Mouse (Mus musculus) liver, embryonic 16.5 days (tissue): ENCODE results near the gene Fbxo39. TPM values are rescaled to one million over a fixed set of nuclear protein-coding genes. Genes with fewer than 3 reads are reported as not detected.

ENCODE experiments used
- ATAC-seq: fragments of 200-750 bp; cut with Nextera tagmentation; 2 replicates; pipeline ENCODE4 v1.8.0; 2017; ENCODE audit warnings: low read depth, mild to moderate bottlenecking, moderate number of reproducible peaks, moderate library complexity
- H3K27ac ChIP-seq: fragments of 300-500 bp; sonication (generic); 2 replicates; pipeline ENCODE4 v1.5.1; 2014; ENCODE audit warnings: mild to moderate bottlenecking, low read length
- H3K27me3 ChIP-seq: fragments of 300-500 bp; sonication (generic); 2 replicates; pipeline ENCODE4 v1.6.1; 2014; ENCODE audit warnings: low read depth, low read length, mixed read lengths; ENCODE audit not compliant: control insufficient read depth, insufficient read depth
- H3K36me3 ChIP-seq: fragments of 300-500 bp; sonication (generic); 2 replicates; pipeline ENCODE4 v1.6.1; 2014; ENCODE audit warnings: mild to moderate bottlenecking; ENCODE audit not compliant: control insufficient read depth, insufficient read depth
- H3K4me1 ChIP-seq: fragments of 300-500 bp; sonication (generic); 2 replicates; pipeline ENCODE4 v1.6.1; 2014; ENCODE audit warnings: low read depth, low read length, mixed read lengths; ENCODE audit not compliant: control insufficient read depth
- H3K4me2 ChIP-seq: fragments of 300-500 bp; sonication (generic); 2 replicates; pipeline ENCODE4 v1.6.1; 2014; ENCODE audit warnings: low read depth, low read length, mixed read lengths
- H3K4me3 ChIP-seq: fragments of 300-500 bp; sonication (generic); 2 replicates; pipeline ENCODE4 v1.5.1; 2014; ENCODE audit warnings: low read depth, mild to moderate bottlenecking, low read length
- H3K9ac ChIP-seq: fragments of 300-500 bp; sonication (generic); 2 replicates; pipeline ENCODE4 v1.6.1; 2014; ENCODE audit warnings: low read depth, low read length
- H3K9me3 ChIP-seq: fragments of 300-500 bp; sonication (generic); replicated peaks from 2 replicates; pipeline ENCODE4 v1.6.1; 2016; ENCODE audit warnings: low read length; ENCODE audit not compliant: control insufficient read depth
- WGBS: fragments of 180-500 bp; shearing (Covaris S2); extraction: QIAGEN DNeasy Blood & Tissue Kit; methylation state at CpG from one replicate; pipeline ENCODE4 v1.1.7; 2014; ENCODE audit not compliant: insufficient replicate concordance; 5-methylcytosine and 5-hydroxymethylcytosine counted together
- polyA plus RNA-seq: library from polyadenylated mRNA; unstranded; fragments of >200 nt; fragmentation: Nextera tagmentation; extraction: Ambion mirVana; gene quantifications from 2 replicates; pipeline ENCODE4 v1.2.1, GENCODE M21; 2015

The Fbxo39 gene
- polyA plus RNA-seq, 1 experiment from 2014 or later, result not detected

GRCm38 (mm10) chr11:72283486-72284224 is 30.6 kb upstream of the Fbxo39 start:
- H3K9ac ChIP-seq, result no peak overlapping the region
- no peak overlapping the region for H3K4me3 ChIP-seq
- H3K9me3 ChIP-seq, result no peaks in the 10 kb centered on the region
- H3K27me3 ChIP-seq, result no peaks in the 10 kb centered on the region
- H3K36me3 ChIP-seq, result no peaks in the 10 kb centered on the region
- no peaks in the 10 kb centered on the region for H3K4me1 ChIP-seq
- H3K4me2 ChIP-seq, result no peak overlapping the region
- WGBS, result 73% methylated on average over 16 of the region's 16 CpGs
- no peak overlapping the region for H3K27ac ChIP-seq
- no peak for ATAC-seq

- no peaks in the 10 kb centered on the region for H3K9me3 ChIP-seq
- H3K4me2 ChIP-seq, result no peak overlapping the region
- H3K27ac ChIP-seq, result no peak overlapping the region
- H3K27me3 ChIP-seq, result no peaks in the 10 kb centered on the region
- H3K36me3 ChIP-seq, result no peaks in the 10 kb centered on the region
- H3K9ac ChIP-seq, result no peak overlapping the region
- ATAC-seq, result no peak
- 59% methylated on average over 14 of the region's 14 CpGs for WGBS
- no peaks in the 10 kb centered on the region for H3K4me1 ChIP-seq
- H3K4me3 ChIP-seq, result no peak overlapping the region
Observed at GRCm38 (mm10) chr11:72284532-72285182, 29.6 kb upstream of the Fbxo39 start.

- H3K4me1 ChIP-seq, result no peaks in the 10 kb centered on the region
- no peaks in the 10 kb centered on the region for H3K36me3 ChIP-seq
- no peaks in the 10 kb centered on the region for H3K9me3 ChIP-seq
- H3K4me2 ChIP-seq, result no peak overlapping the region
- no peaks in the 10 kb centered on the region for H3K27me3 ChIP-seq
- 42% methylated on average over 6 of the region's 6 CpGs for WGBS
- H3K4me3 ChIP-seq, result no peak overlapping the region
- no peak overlapping the region for H3K9ac ChIP-seq
- no peak for ATAC-seq
- H3K27ac ChIP-seq, result no peak overlapping the region
Observed at GRCm38 (mm10) chr11:72285971-72286480, 28.2 kb upstream of the Fbxo39 start.

GRCm38 (mm10) chr11:72286651-72287050 is 27.6 kb upstream of the Fbxo39 start:
- Histone ChIP-seq H3K4me2 (no peak overlapping the region), H3K9me3 (no peaks in the 10 kb centered on the region), H3K9ac (no peak overlapping the region), H3K36me3 (no peaks in the 10 kb centered on the region), H3K27ac (no peak overlapping the region), H3K27me3 (no peaks in the 10 kb centered on the region), H3K4me1 (no peaks in the 10 kb centered on the region), H3K4me3 (no peak overlapping the region)
- WGBS, result 53% methylated on average over 3 of the region's 3 CpGs
- ATAC-seq, result no peak

- Histone ChIP-seq H3K36me3 (no peaks in the 10 kb centered on the region), H3K27ac (no peak overlapping the region), H3K9ac (no peak overlapping the region), H3K27me3 (no peaks in the 10 kb centered on the region), H3K9me3 (no peaks in the 10 kb centered on the region), H3K4me3 (no peak overlapping the region), H3K4me2 (no peak overlapping the region), H3K4me1 (no peaks in the 10 kb centered on the region)
- ATAC-seq, result no peak
- 76% methylated on average over 2 of the region's 2 CpGs for WGBS
Observed at GRCm38 (mm10) chr11:72287126-72287525, 27.1 kb upstream of the Fbxo39 start.

- Histone ChIP-seq H3K36me3 (no peaks in the 10 kb centered on the region), H3K4me3 (no peak overlapping the region), H3K27me3 (no peaks in the 10 kb centered on the region), H3K9ac (no peak overlapping the region), H3K4me2 (no peak overlapping the region), H3K27ac (no peak overlapping the region), H3K4me1 (no peaks in the 10 kb centered on the region), H3K9me3 (no peaks in the 10 kb centered on the region)
- WGBS, result 68% methylated on average over 3 of the region's 3 CpGs
- no peak for ATAC-seq
Observed at GRCm38 (mm10) chr11:72287543-72287942, 26.7 kb upstream of the Fbxo39 start.

- H3K9ac ChIP-seq, result no peak overlapping the region
- ATAC-seq, result no peak
- H3K27ac ChIP-seq, result no peak overlapping the region
- H3K9me3 ChIP-seq, result no peaks in the 10 kb centered on the region
- no peaks in the 10 kb centered on the region for H3K36me3 ChIP-seq
- 70% methylated on average over 2 of the region's 2 CpGs for WGBS
- no peak overlapping the region for H3K4me2 ChIP-seq
- H3K4me3 ChIP-seq, result no peak overlapping the region
- no peaks in the 10 kb centered on the region for H3K4me1 ChIP-seq
- no peaks in the 10 kb centered on the region for H3K27me3 ChIP-seq
Observed at GRCm38 (mm10) chr11:72293116-72293515, 21.1 kb upstream of the Fbxo39 start.

- 1% methylated on average over 6 of the region's 6 CpGs for WGBS
- H3K27me3 ChIP-seq, result no peaks in the 10 kb centered on the region
- peak within 1 kb of the TSS; percentile 48 for H3K4me3 ChIP-seq
- H3K4me2 ChIP-seq, result peak within 1 kb of the TSS; percentile 49
- no peak within 1 kb of the TSS for H3K27ac ChIP-seq
- H3K9ac ChIP-seq, result peak within 1 kb of the TSS; percentile 28; the same call in 1 of the 2 replicates
- no peak for ATAC-seq
- no peaks in the 10 kb centered on the region; the same call in 1 of the 2 replicates for H3K4me1 ChIP-seq
- no peaks in the 10 kb centered on the region for H3K36me3 ChIP-seq
- no peaks in the 10 kb centered on the region for H3K9me3 ChIP-seq
Observed at GRCm38 (mm10) chr11:72301334-72301733, 12.9 kb upstream of the Fbxo39 start, which contains the start of gene Xaf1. Xaf1 (plus strand) TSS chr11:72301629.

GRCm38 (mm10) chr11:72302230-72302629 is 12.0 kb upstream of the Fbxo39 start:
- peak overlapping the region; percentile 49 for H3K4me2 ChIP-seq
- 65% methylated on average over 7 of the region's 7 CpGs for WGBS
- ATAC-seq, result no peak
- no peaks in the 10 kb centered on the region for H3K27me3 ChIP-seq
- H3K27ac ChIP-seq, result no peak overlapping the region
- H3K9ac ChIP-seq, result no peak overlapping the region
- no peaks in the 10 kb centered on the region for H3K36me3 ChIP-seq
- H3K4me1 ChIP-seq, result no peaks in the 10 kb centered on the region; the same call in 1 of the 2 replicates
- H3K4me3 ChIP-seq, result peak overlapping the region; percentile 48; the same call in 1 of the 2 replicates
- H3K9me3 ChIP-seq, result no peaks in the 10 kb centered on the region
